Mouse (Mus musculus) spleen, postnatal 4 days (tissue): Measurements from ENCODE around the gene Kcnb1.
A peak's percentile ranks its signal among the peaks of the same experiment; 100 is the strongest.

Experiments
- DNase-seq, 2 experiments: peaks; one replicate each; pipeline ENCODE4 v3.0.0; 2022; ENCODE audit warnings: low spot score in 2 of 2

The Kcnb1 gene

GRCm38 (mm10) chr2:167128699-167129607, 61.0 kb downstream of the Kcnb1 start:
- peak; percentile 35 to 69 for DNase-seq

- no peak for DNase-seq
Observed at GRCm38 (mm10) chr2:167127404-167127803, 62.6 kb downstream of the Kcnb1 start.

- no peak for DNase-seq
Observed at GRCm38 (mm10) chr2:167125781-167126180, 64.2 kb downstream of the Kcnb1 start.

- DNase-seq, result no peak
Observed at GRCm38 (mm10) chr2:167123936-167124335, 66.0 kb downstream of the Kcnb1 start.

GRCm38 (mm10) chr2:167122737-167123136, 67.2 kb downstream of the Kcnb1 start:
- DNase-seq, result no peak

GRCm38 (mm10) chr2:167121996-167122395, 68.0 kb downstream of the Kcnb1 start:
- no peak for DNase-seq

GRCm38 (mm10) chr2:167121228-167121627, 68.7 kb downstream of the Kcnb1 start:
- DNase-seq, result no peak

GRCm38 (mm10) chr2:167120186-167120830, 69.6 kb downstream of the Kcnb1 start:
- DNase-seq, result no peak

GRCm38 (mm10) chr2:167118046-167118445, 71.9 kb downstream of the Kcnb1 start:
- no peak for DNase-seq

GRCm38 (mm10) chr2:167112737-167113136, 77.2 kb downstream of the Kcnb1 start:
- peak; percentile 77 to 94 for DNase-seq

GRCm38 (mm10) chr2:167112259-167112658, 77.7 kb downstream of the Kcnb1 start:
- DNase-seq, result no peak

- DNase-seq, result no peak
Observed at GRCm38 (mm10) chr2:167109506-167109905, 80.4 kb downstream of the Kcnb1 start.

- DNase-seq, result no peak
Observed at GRCm38 (mm10) chr2:167103546-167103945, 86.4 kb downstream of the Kcnb1 start.

- peak; percentile 65 to 79 for DNase-seq
Observed at GRCm38 (mm10) chr2:167101743-167102441, 88.1 kb downstream of the Kcnb1 start.

- DNase-seq, result no peak
Observed at GRCm38 (mm10) chr2:167094688-167095087, 95.3 kb downstream of the Kcnb1 start.

- DNase-seq, result no peak
Observed at GRCm38 (mm10) chr2:167093171-167093900, 96.6 kb downstream of the Kcnb1 start.

GRCm38 (mm10) chr2:167090271-167090670, 99.7 kb downstream of the Kcnb1 start:
- DNase-seq, result no peak

GRCm38 (mm10) chr2:167086836-167087235, 103.1 kb downstream of the Kcnb1 start:
- no peak for DNase-seq

- DNase-seq, result no peak
Observed at GRCm38 (mm10) chr2:167086092-167086491, 103.9 kb downstream of the Kcnb1 start.

GRCm38 (mm10) chr2:167081639-167082038, 108.3 kb downstream of the Kcnb1 start:
- peak in 1 of 2 experiments; percentile 34 for DNase-seq

- no peak for DNase-seq
Observed at GRCm38 (mm10) chr2:167081135-167081534, 108.8 kb downstream of the Kcnb1 start.

- no peak for DNase-seq
Observed at GRCm38 (mm10) chr2:167080387-167080786, 109.6 kb downstream of the Kcnb1 start.
